Mouse (Mus musculus) T-helper 17 cell (primary cell): ENCODE measurements around the gene 1500009C09Rik.
"Not testable (repeated sequence)": the region's sequence is repeated elsewhere in the genome, so short reads cannot be mapped to it uniquely, and the experiment has no call there.

Experiments used
- in situ Hi-C, 2 experiments: fragments of 300-600 bp; cut with MboI, MseI; formaldehyde crosslinking; loops; 1 replicate in 1 of 2; 2 replicates in 1 of 2; pipeline ENCODE4 v1.15.1; 2025; ENCODE audit warnings: high pct_unique_total_duplicates in 2 of 2

The 1500009C09Rik gene

GRCm38 (mm10) chr15:82244805-82245161 is 7.4 kb upstream of the 1500009C09Rik start:
- in situ Hi-C loops: not testable (repeated sequence)

GRCm38 (mm10) chr15:82247131-82247776 is 4.9 kb upstream of the 1500009C09Rik start:
- in situ Hi-C loops: no loop called here

GRCm38 (mm10) chr15:82251579-82251978 is 618 bp upstream of the 1500009C09Rik start:
- in situ Hi-C loops: no loop called here

- in situ Hi-C loops: no loop called here
Observed at GRCm38 (mm10) chr15:82255248-82255647, 3.1 kb downstream of the 1500009C09Rik start.

- in situ Hi-C loops: no loop called here
Observed at GRCm38 (mm10) chr15:82255944-82256383, 3.8 kb downstream of the 1500009C09Rik start.

- in situ Hi-C loops: no loop called here
Observed at GRCm38 (mm10) chr15:82259510-82259909, 7.3 kb downstream of the 1500009C09Rik start.

DNA sequence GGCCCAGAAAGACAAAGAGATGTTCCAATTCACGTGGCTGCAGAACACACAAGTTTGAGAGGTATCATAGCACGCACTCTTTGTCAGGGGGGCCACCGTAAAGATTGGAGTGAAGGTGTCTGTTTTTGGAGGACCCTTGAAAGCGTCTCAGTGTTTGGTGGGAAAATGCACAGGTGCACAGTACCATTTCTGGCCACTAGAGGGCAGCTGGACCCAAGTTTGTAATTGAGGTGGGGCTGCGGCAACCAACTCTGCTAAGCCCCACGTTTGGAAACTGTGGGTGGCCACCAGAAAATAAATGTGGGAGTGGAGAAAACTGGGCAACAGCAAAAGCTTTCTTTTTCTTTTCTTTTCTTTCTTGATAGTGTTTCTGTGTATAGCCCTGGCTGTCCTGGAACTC is 14.2 kb downstream of the 1500009C09Rik start:
- in situ Hi-C loops: loop anchor here in 1 of 2 experiments (10.0 kb wide), 1 partner anchor 808 kb away; no protein-coding TSS in a partner anchor

DNA sequence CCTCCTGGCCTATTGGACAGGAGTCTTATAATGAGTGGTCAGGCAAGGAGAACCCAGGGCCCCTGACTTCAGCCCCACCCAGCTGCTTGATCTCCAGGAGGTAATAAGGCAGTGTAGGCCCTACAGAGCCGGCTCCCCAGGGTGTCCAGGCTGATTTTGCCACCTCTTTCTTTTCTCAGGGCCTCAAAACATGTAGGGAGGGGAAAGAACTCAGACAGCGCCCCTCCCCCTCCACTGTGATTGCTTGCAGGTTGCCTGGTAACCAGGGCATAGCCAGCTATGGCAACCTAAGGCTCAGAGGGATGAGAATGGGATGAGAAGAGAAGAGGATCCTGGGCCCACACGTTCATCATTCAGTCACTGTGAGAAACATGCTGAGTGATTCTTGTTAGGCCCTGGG is 16.0 kb downstream of the 1500009C09Rik start:
- in situ Hi-C loops: loop anchor here in 1 of 2 experiments (10.0 kb wide), 1 partner anchor 807 kb away; no protein-coding TSS in a partner anchor

- in situ Hi-C loops: loop anchor here in 1 of 2 experiments (10.0 kb wide), 1 partner anchor 806 kb away; no protein-coding TSS in a partner anchor
Observed at GRCm38 (mm10) chr15:82268783-82269182, 16.6 kb downstream of the 1500009C09Rik start.

DNA sequence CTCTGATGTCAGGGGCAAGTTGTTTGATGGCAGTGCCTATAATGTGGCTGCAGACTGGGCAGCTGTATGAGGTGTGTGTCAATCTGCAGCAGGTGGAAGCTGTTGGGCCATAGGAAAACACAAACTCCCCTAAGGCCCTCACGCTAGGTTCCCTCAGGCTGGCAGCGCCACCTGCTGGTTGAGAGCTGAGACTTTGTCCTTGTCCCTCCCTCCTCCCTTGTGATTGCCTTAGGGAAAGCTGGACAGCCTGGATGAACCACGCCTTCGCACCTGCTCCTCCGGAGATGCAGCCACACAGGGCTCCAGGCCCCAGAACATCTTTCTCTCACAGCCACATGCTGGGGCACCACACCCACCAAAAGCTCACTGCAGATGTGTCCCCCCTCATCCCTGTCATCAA is 19.0 kb downstream of the 1500009C09Rik start:
- in situ Hi-C loops: loop anchor here in 1 of 2 experiments (5.0 to 10.0 kb wide), 2 partner anchors 51 to 1244 kb away; partner anchors contain the start of gene Ttll1

GRCm38 (mm10) chr15:82272295-82272694 is 20.1 kb downstream of the 1500009C09Rik start:
- in situ Hi-C loops: loop anchor here in 1 of 2 experiments (5.0 to 10.0 kb wide), 2 partner anchors 50 to 1243 kb away; partner anchors contain the start of gene Ttll1

DNA sequence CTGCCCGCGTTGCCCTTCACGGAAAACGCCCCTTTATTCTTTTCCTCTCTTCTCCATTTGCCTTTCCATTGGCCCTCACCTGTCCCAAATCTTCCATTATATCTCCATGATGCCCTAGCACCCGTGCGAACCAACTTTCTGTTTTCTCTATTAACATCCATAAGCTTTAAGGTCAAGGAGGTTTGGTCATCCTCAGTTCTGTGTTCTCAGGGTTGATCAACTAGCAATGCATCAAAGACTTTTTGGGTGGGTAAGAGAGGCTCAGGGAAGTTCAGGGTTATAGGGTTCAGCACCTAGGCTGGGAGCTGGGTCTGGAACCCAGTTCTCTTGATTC is 22.4 kb downstream of the 1500009C09Rik start, which contains the start of gene Sept3:
Gene Sept3 (plus strand): TSS at position 301 of the 334 bp plus-strand sequence.
- in situ Hi-C loops: loop anchor here in 1 of 2 experiments (5.0 to 10.0 kb wide), 2 partner anchors 48 to 1240 kb away; partner anchors contain the start of gene Ttll1

DNA sequence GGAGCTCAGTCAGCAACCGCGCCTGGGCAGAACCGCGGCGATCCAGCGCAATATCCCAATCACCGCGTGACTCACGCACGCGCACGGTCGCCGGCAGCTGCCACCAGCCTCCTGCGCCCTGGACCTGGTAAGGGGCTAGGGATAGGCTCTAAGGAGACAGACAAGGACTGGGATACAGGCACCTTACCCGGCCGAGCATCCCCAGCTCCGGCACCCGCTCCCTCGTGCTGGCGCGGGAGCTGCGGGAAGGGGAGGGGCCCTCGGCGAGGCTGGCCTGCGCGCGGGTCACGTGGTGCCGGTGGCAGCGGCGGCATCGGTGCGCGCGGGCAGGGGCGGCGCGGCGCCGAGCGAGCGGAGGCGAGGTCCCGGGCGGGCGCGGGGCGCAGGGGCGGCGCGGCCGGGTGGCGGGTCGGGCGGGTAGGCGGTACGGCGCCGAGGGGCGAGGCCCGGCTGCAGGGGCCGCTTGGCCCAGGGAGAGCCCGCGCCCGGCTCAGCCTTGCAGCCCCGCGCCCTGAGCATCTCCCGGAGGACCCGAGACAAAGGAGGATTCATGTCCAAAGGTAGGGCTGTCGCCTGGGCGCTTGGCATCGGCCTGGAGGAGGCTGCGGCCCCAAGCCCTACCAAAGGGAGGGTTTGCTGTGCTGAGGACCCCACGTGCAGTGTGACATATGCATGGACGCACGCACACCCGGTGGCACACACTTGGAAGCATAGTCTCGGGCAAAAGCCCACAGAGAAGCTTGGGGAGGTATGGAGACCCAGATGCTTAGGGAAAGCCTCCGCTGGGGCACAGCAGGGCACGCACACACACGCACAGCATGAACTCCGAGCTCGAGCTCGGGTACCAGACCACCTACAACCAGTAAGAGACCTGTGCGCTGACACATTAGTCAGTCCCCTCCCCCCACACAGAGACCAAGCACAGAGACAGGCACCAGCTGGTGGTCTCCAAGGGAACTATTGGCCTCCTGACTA is 23.0 kb downstream of the 1500009C09Rik start:
- in situ Hi-C loops: loop anchor here in 1 of 2 experiments (5.0 to 10.0 kb wide), 2 partner anchors 47 to 1240 kb away; partner anchors contain the start of gene Ttll1

DNA sequence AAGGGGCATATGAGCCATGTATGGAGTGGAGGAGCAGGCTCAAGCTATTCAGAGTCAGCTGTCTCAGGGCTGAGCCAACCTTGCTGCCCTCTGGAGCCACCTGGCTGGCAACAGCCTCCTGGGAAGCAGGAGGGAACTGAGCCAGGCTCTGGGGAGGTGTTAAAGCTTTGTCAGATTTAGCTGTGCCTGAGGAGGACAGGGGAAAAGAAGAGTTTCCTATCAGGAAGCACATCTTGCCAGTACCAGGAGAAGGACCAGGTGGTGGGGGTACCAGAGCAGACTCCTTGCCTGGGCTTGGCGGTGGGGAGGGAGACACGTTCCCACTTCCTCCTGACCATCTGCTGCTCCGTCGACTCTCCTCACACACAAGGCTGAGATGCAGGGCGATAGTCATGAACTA is 25.4 kb downstream of the 1500009C09Rik start:
- in situ Hi-C loops: loop anchor here in 1 of 2 experiments (10.0 kb wide), 1 partner anchor 1237 kb away; the partner anchor contains the start of gene Ttll1

- in situ Hi-C loops: loop anchor here in 1 of 2 experiments (10.0 kb wide), 1 partner anchor 434 kb away; no protein-coding TSS in a partner anchor
Observed at GRCm38 (mm10) chr15:82280638-82281037, 28.4 kb downstream of the 1500009C09Rik start.

- in situ Hi-C loops: loop anchor here in 1 of 2 experiments (10.0 kb wide), 1 partner anchor 429 kb away; no protein-coding TSS in a partner anchor
Observed at GRCm38 (mm10) chr15:82286157-82286556, 34.0 kb downstream of the 1500009C09Rik start.

- in situ Hi-C loops: no loop called here
Observed at GRCm38 (mm10) chr15:82290252-82290651, 38.1 kb downstream of the 1500009C09Rik start.

DNA sequence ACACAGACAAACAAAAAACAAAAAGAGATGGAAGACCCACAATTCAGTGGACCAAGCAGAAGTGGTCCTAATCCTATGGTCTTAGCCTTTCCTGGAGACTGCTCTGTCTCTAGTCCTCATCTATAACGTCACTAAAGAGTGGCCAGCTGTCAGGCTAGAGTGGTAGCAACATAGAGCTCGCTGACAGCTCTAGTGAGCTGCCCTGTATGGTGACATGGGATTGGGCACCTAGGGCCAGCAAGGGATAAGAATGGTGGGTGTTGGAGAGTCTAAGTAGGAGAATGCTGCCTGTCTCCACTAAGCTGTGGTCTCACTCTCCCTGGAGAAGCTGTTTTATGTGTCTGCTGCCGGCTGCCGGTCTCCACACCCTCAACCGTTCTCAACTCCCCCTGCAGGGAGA is 40.7 kb downstream of the 1500009C09Rik start:
- in situ Hi-C loops: no loop called here

DNA sequence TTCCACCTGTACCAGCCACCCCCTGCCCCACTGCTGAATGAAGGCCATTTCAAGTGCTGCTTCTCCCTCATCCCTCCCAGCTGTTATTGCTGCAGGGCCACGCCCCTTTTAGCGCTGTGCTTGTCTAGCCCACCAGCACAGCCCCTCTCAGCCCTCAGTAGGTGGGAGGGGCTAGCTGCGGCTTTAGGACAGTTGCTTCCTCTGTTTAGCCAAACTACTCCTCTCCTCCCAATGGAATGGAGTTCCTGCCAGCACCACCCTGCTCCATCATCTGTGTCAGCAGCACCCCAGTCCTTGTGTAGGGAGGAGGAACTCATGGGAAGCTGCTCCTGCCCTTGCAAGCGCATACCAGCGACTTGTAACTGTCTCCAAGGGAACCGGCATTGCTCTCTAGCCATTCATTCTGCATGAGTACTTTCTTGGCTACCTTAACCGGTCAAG is 41.1 kb downstream of the 1500009C09Rik start:
- in situ Hi-C loops: no loop called here

- in situ Hi-C loops: no loop called here
Observed at GRCm38 (mm10) chr15:82294059-82294458, 41.9 kb downstream of the 1500009C09Rik start.
